Mouse (Mus musculus): ENCODE measurements around the gene Rbms2. TPM values are rescaled to one million over a fixed set of nuclear protein-coding genes. Genes with fewer than 3 reads are reported as not detected.
"Not testable (repeated sequence)": the region's sequence is repeated elsewhere in the genome, so short reads cannot be mapped to it uniquely, and the experiment has no call there.

Gene Rbms2
- total RNA-seq, 2 experiments from 2014 or later, result 0.51 to 5.0 TPM

DNA sequence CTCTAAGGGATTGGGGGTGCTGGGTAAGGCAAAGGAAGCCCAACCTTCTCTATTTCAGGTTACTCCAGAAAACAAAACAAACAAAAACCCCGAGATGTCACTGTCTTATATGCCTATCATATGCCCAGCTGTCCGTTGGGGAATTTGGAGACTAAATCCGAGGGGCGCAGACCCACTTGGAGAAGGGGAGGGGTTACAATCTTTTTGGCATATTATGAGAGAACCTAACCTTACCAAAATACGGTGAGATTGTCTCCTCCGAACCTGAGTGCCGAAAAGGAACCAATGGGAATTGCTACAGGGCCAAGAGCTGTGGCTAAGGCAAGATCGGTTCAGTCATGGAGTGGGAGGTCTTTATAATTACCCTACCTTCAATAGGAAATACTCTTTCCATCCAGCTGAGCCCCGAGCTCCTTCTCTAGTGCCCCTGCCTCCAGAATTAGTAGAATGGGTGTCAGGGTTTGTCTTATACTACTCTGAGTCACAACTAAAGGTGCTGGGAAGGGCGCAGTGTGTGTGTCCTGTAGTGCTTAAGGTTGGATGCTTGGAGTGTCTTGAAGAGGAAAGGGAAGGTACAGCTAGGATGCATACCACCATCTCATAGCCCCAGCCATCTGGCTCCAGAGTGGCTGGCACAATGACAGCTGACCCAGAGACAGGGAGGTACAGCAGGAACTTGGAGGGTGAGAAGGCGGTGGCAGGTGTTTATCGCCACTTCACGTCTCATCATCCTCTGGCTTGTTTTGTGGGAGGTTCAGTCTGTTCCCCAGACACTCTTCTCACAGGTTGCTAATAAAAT is 86.4 kb downstream of the Rbms2 start:
- peak; percentile 53 for ATAC-seq (replicated peaks; ENCODE audit: low FRiP score, poor library complexity, severe bottlenecking)

DNA sequence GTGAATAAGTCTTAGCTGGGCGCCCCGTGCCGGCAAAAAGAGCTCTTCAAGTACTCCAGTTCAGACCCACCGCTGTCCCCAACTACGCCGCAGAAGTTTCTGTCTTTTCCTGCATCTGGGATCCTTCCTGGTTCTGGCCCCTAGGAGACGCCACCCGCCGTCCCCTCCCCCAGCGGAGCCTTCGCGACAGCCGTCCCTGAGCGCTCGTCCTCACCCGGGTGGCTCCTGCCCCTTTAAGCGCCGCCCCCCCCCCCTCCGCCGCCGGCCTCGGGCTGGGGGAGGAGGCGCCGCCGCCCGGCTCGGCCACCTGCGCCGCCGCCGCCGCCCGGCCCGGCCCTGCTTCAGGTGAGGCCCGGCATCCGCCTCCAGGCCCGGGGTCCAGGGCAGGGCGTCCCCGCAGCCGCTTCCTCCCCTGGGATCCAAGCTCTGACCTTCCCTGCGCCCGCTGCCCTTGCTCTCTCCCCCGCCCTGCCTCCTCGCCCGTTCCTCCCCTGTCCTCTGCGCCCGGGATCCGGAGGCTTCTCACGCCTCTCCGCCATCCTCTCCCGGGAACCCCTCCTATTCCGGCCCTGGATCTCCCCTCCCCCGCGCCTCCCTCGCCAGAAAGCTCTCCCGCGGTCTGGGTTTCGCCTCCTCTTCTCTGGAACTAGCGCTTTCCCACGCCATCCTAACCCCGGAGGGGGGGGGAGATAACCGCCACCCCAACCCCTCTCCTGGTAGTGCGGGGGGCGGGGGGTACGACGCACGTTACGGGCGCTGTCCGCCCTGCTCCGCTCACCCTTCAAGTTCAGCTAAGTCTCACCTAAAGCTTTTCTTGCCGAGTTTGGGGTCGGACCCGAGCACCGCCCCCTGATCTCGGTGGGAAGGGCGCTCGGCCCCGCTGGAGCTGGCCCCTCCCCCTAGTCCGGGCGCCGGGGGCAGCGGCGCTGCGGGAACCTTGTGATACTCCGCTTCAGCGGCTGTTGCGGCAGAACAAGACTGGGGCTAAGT is 87.3 kb downstream of the Rbms2 start:
- ATAC-seq (replicated peaks; ENCODE audit: low FRiP score, poor library complexity, severe bottlenecking), result peak; percentile 31

DNA sequence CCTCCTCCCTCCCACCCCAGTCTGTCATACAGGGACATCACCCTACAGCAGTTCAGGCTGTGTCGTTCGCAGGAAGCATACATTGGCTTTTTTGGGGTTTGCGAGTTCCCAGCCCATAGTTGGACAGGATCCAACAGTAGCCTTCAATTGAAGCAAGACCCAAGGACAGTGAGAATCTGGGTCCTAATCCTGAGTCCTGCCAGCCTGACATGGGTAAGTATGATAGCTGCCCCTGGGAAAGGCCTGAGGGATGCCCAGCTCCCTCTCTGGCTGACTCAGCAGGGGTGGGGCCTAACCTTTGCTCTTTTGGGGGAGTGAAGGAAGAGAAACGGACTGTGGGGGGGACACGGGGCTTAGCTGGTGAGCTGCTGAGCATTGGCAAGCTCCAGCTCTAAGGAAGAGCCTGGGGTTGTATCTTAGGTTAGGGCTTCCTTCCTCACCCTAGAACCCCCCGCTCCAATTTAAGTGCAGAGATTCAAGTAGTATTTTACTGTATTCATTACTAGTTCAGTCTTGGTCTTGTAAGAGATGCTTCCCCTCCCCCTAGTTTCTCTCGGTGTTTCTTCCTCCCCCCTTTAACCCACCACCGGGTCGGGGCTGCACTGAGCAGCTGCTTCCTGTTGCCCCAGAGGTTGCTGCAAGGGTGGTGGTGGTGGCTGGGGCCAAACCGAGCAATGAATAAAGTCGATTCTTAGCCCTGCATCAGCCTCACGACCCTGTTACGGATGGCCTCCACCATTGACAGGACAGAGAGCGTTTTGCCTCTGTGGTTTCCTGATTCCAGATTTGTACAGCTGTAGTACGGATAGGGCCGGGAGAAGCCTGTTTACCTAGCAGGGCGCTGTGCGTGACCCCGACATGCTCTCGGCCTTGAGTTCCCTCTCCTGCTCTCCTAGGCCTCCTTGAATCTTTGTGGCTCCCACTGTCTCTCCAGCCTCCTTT is 88.3 kb downstream of the Rbms2 start, which contains the start of gene Baz2a:
Gene Baz2a, plus strand, starts transcription at position 14 of the 942 bp plus-strand sequence.
- peak; percentile 59 for ATAC-seq (replicated peaks; ENCODE audit: low FRiP score, poor library complexity, severe bottlenecking)

DNA sequence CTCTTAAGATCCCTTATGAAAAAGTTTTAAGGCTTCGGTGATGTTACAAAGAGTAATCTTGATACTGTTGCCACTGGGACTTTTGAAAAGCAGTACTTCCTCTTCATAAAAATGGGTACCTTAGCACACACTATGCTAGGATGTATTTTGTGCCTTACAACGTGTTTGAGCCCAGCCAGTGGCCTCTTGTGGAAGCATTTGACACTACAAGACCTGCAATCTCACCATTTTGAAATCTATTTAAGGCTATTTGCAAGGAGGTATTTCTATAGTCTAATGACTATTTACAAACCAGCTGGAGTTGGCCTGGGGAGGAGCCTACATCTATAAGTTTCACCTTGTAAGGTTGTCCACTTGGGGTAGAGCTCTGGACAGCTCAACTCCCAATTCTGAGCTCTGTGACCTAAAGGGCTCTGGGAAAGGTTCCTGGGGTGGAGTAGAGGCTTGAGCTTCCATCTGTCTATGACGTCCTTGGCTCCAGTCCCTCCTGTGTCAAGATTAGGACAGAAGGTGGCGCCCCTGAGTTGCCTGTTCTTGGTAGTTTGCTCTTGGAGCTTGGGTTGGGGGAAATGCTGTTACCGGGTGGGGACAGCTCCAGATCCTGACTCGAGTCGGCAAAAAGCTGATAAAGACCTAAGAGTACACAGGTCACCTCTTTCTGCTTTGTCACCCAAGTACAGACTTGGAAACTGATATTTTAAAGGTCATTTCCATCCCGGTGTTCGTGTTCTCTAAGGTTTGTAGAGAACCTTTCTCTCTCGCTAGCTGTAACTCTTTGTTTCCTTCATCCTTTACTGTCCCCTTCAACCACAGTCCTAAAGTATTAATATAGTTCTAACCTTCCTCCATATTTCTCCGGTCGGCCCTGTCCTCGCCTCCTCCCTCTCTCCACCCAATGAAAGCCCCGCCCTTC is 89.2 kb downstream of the Rbms2 start:
- ATAC-seq (replicated peaks; ENCODE audit: low FRiP score, poor library complexity, severe bottlenecking), result peak; percentile 51

DNA sequence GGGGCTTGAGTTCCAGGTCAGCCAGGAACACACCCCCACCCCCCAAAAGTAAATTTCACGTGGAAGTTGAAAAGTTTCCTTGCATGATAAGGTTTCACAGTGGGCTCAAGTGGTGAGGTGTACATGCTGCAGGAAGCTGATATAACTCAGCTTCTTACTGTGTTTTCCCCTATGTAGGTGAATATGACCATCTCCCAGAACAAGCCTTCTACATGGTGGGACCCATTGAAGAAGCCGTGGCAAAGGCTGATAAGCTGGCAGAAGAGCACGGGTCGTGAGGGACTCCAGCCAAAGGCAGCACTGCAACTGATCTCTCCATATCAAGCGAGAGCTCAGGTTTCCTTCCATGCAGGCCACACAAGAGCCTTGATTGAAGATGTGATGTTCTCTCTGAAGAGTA is 90.3 kb downstream of the Rbms2 start:
- no peak for ATAC-seq (replicated peaks; ENCODE audit: low FRiP score, poor library complexity, severe bottlenecking)

DNA sequence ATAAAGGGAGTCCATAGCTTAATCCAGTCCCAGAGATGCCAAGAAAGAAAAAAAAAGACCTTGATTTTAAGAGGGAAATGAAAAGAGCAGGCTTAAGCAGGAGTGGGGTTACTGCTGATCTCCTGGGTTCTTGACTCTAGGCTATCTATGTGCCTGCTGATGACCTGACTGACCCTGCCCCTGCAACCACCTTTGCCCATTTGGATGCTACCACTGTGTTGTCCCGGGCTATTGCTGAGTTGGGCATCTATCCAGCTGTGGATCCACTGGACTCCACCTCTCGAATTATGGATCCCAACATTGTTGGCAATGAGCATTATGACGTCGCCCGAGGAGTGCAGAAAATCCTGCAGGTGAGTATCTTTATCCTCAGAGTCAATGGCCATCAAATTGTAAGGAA is 91.9 kb downstream of the Rbms2 start:
- ATAC-seq (replicated peaks; ENCODE audit: low FRiP score, poor library complexity, severe bottlenecking), result no peak

DNA sequence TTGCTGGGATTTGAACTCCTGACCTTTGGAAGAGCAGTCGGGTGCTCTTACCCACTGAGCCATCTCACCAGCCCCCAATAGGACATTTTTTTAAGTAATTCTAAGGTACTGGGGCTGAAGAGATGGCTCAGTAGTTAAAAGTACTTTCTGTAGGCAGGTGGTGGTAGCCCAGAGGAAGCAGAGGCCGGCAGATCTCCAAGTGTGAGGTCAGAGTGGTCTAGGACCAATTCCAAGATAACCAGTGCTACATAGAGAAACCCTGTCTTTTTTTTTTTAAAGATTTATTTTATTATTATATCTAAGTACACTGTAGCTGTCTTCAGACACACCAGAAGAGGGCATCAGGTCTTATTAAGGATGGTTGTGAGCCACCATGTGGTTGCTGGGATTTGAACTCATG is 92.9 kb downstream of the Rbms2 start:
- ATAC-seq (replicated peaks; ENCODE audit: low FRiP score, poor library complexity, severe bottlenecking), result not testable (repeated sequence)

DNA sequence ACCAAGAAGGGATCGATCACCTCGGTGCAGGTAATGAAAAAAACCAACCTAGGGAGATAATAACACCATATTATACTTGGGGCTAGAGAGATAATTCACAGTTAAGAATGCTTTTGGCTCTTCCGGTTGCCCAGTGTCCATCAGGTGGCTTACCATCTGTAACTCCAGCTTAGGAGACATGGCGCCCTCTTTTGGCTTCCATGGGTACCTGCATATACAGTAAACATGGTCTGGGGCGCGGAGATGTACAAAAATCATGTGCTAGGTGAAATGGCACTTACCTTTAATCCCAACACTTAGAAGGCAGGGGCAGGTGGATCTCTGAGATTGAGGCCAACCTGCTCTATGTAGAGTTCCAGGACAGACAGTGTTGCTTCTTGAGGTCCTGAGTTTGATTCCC is 93.7 kb downstream of the Rbms2 start:
- ATAC-seq (replicated peaks; ENCODE audit: low FRiP score, poor library complexity, severe bottlenecking), result no peak

DNA sequence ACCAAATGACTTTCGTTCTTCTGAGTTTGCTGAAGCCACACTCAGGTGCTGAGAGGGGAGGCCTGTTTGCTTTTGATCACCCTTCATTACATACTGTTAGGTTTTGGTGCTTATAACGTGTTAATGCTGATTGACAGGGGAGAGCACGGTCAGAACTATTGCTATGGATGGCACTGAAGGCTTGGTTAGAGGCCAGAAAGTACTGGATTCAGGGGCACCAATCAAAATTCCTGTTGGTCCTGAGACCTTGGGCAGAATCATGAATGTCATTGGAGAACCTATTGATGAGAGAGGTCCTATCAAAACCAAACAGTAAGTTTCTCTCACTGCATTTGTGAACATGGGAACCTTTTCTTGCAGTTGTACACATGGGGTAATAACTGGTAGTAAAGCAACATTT is 95.9 kb downstream of the Rbms2 start:
- ATAC-seq (replicated peaks; ENCODE audit: low FRiP score, poor library complexity, severe bottlenecking), result peak; percentile 4; the same call in 1 of the 2 replicates

DNA sequence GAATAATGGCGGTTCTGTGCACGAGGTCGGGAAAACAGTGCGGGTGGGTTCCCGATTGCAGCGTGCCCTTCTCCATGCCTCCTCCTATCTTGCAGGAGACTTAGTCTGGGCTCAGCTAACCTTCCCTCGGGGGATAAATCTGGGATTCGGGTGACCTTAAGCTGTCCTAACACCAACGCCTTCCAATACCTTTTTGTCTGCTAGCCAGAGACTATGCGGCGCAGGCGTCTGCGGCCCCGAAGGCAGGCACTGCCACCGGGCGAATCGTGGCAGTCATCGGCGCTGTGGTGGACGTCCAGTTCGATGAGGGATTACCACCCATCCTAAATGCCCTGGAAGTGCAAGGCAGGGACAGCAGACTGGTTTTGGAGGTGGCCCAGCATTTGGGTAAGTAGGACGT is 96.4 kb downstream of the Rbms2 start:
- ATAC-seq (replicated peaks; ENCODE audit: low FRiP score, poor library complexity, severe bottlenecking), result peak; percentile 19

DNA sequence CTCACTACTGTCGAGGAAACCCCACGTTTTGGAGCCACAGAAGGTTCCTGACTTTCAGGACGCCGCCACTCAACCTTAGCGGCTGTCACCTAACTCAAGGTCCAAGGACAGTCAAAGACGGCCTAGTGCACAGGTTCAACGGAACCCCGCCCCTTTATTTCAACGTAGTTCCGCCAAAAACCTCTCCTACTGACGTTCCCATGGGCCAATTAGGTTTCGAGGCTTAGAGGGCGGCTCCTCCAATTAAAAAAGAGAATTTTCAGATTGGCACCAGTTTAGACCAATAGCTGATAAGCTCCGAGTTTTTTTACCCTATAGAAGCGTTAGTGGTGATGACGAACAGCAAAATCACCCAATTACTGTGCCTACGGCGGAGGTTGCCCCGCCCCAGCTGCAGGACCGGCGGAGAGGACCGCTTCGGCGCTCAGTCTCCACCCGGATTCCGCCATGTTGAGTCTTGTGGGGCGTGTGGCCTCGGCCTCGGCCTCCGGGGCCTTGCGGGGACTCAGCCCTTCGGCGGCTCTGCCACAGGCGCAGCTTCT is 97.1 kb downstream of the Rbms2 start, which contains the start of gene Atp5b:
Gene Atp5b, plus strand, starts transcription at position 394 of the 542 bp plus-strand sequence.
- ATAC-seq (replicated peaks; ENCODE audit: low FRiP score, poor library complexity, severe bottlenecking), result peak; percentile 92

DNA sequence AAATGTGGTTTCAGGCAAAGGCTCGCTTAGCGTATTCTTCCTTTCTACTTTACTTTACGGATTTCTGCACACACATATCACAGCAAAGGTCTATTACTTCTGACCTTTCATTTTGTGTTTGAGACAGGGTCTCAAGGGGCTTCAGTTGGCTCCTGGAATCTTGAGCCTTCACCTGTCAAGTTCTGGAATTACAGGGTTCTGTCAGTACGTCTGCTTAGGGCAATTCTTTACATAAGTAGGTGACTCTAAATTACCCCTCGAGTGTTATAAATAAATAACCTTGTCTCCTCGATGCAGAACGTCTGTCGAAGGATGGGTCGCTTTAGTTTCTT is 97.7 kb downstream of the Rbms2 start:
- no peak for ATAC-seq (replicated peaks; ENCODE audit: low FRiP score, poor library complexity, severe bottlenecking)

DNA sequence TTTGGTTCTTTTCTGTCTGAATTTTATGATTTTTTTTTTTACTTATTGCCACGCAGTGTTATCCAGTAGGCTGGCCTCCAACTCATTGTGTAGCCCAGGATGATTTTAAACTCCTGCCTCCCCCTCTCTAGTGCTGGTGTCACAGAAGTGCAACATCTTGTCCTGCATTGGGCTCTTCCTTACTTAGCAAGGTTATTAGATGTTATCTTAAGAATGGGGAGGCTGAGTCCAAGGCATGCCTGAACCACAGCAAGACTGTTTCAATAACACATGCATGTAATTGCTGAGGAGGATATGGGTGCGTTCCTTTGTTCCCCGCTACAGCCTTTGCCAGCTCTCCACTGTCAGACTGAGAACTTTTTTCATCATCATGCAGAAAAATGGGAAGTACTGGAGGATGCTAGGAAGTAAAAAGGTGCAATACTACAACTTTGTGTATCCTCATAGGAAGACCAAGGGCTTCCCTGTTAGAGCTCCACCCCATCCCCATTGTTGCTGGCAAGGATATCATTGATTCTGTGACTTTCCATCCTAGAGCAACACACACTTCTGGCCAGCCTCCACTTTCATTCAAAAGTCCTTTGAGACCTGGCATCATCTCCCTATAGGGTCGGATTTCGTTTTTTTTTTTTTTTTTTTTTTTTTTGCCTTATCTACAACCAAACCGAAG is 98.2 kb downstream of the Rbms2 start:
- no peak for ATAC-seq (replicated peaks; ENCODE audit: low FRiP score, poor library complexity, severe bottlenecking)

Other genes with a start within 250 kb of the Rbms2 start
- gene Hsd17b6, start 172.7 kb downstream of the Rbms2 start, total RNA-seq (2015; ENCODE audit: low replicate concordance), result not detected in 2 replicates
- not detected in 2 replicates for gene Hsd17b6, start 172.7 kb downstream of the Rbms2 start, total RNA-seq (2017; ENCODE audit: low replicate concordance)
- 37.6 and 56.5 TPM in 2 replicates for gene Prim1, start 165.1 kb downstream of the Rbms2 start, total RNA-seq (2015; ENCODE audit: low replicate concordance)
- 44.7 and 56.1 TPM in 2 replicates for gene Prim1, start 165.1 kb downstream of the Rbms2 start, total RNA-seq (2017; ENCODE audit: low replicate concordance)
- 219 and 262 TPM in 2 replicates for gene Naca, start 144.7 kb downstream of the Rbms2 start, total RNA-seq (2015; ENCODE audit: low replicate concordance)
- 350 and 361 TPM in 2 replicates for gene Naca, start 144.7 kb downstream of the Rbms2 start, total RNA-seq (2017; ENCODE audit: low replicate concordance)
- gene Ptges3, start 121.3 kb downstream of the Rbms2 start, total RNA-seq (2015; ENCODE audit: low replicate concordance), result 44.0 and 46.6 TPM in 2 replicates
- gene Ptges3, start 121.3 kb downstream of the Rbms2 start, total RNA-seq (2017; ENCODE audit: low replicate concordance), result 65.1 and 65.8 TPM in 2 replicates
- gene Atp5b, start 97.0 kb downstream of the Rbms2 start, total RNA-seq (2015; ENCODE audit: low replicate concordance), result 477 and 544 TPM in 2 replicates
- 410 and 537 TPM in 2 replicates for gene Atp5b, start 97.0 kb downstream of the Rbms2 start, total RNA-seq (2017; ENCODE audit: low replicate concordance)
- 80.3 and 86.5 TPM in 2 replicates for gene Baz2a, start 88.7 kb downstream of the Rbms2 start, total RNA-seq (2015; ENCODE audit: low replicate concordance)
- gene Baz2a, start 88.7 kb downstream of the Rbms2 start, total RNA-seq (2017; ENCODE audit: low replicate concordance), result 71.0 and 73.5 TPM in 2 replicates
- gene Gls2, start 14.2 kb upstream of the Rbms2 start, total RNA-seq (2015; ENCODE audit: low replicate concordance), result 3.8 TPM in 2 replicates
- gene Gls2, start 14.2 kb upstream of the Rbms2 start, total RNA-seq (2017; ENCODE audit: low replicate concordance), result 0.60 and 0.84 TPM in 2 replicates
- 6.3 and 6.7 TPM in 2 replicates for gene Spryd4, start 31.5 kb upstream of the Rbms2 start, total RNA-seq (2015; ENCODE audit: low replicate concordance)
- gene Spryd4, start 31.5 kb upstream of the Rbms2 start, total RNA-seq (2017; ENCODE audit: low replicate concordance), result 1.4 and 3.1 TPM in 2 replicates
- gene Mip, start 45.5 kb upstream of the Rbms2 start, total RNA-seq (2015; ENCODE audit: low replicate concordance), result not detected in 2 replicates
- 0.84 and 0.85 TPM in 2 replicates for gene Mip, start 45.5 kb upstream of the Rbms2 start, total RNA-seq (2017; ENCODE audit: low replicate concordance)
- 4.0 and 6.3 TPM in 2 replicates for gene Timeless, start 51.8 kb upstream of the Rbms2 start, total RNA-seq (2015; ENCODE audit: low replicate concordance)
- 39.4 and 44.5 TPM in 2 replicates for gene Timeless, start 51.8 kb upstream of the Rbms2 start, total RNA-seq (2017; ENCODE audit: low replicate concordance)
- gene Apon, start 73.8 kb upstream of the Rbms2 start, total RNA-seq (2015; ENCODE audit: low replicate concordance), result 1.7 TPM in 1 of 2 replicates, not detected in the other
- 1.5 TPM in 1 of 2 replicates, not detected in the other for gene Apon, start 73.8 kb upstream of the Rbms2 start, total RNA-seq (2017; ENCODE audit: low replicate concordance)
- gene Apof, start 88.4 kb upstream of the Rbms2 start, total RNA-seq (2015; ENCODE audit: low replicate concordance), result not detected in 2 replicates
- not detected in 2 replicates for gene Apof, start 88.4 kb upstream of the Rbms2 start, total RNA-seq (2017; ENCODE audit: low replicate concordance)
- 14.8 and 25.1 TPM in 2 replicates for gene Stat2, start 90.3 kb upstream of the Rbms2 start, total RNA-seq (2015; ENCODE audit: low replicate concordance)
- 16.0 and 25.2 TPM in 2 replicates for gene Stat2, start 90.3 kb upstream of the Rbms2 start, total RNA-seq (2017; ENCODE audit: low replicate concordance)
- gene Il23a, start 118.5 kb upstream of the Rbms2 start, total RNA-seq (2015; ENCODE audit: low replicate concordance), result not detected in 2 replicates
- gene Il23a, start 118.5 kb upstream of the Rbms2 start, total RNA-seq (2017; ENCODE audit: low replicate concordance), result not detected in 2 replicates
- gene Pan2, start 123.0 kb upstream of the Rbms2 start, total RNA-seq (2015; ENCODE audit: low replicate concordance), result 7.9 and 8.8 TPM in 2 replicates
- 7.5 and 8.9 TPM in 2 replicates for gene Pan2, start 123.0 kb upstream of the Rbms2 start, total RNA-seq (2017; ENCODE audit: low replicate concordance)
- gene Cnpy2, start 142.2 kb upstream of the Rbms2 start, total RNA-seq (2015; ENCODE audit: low replicate concordance), result 30.7 and 48.6 TPM in 2 replicates
- gene Cnpy2, start 142.2 kb upstream of the Rbms2 start, total RNA-seq (2017; ENCODE audit: low replicate concordance), result 15.5 and 38.3 TPM in 2 replicates
- 60.5 and 67.5 TPM in 2 replicates for gene Cs, start 157.4 kb upstream of the Rbms2 start, total RNA-seq (2015; ENCODE audit: low replicate concordance)
- gene Cs, start 157.4 kb upstream of the Rbms2 start, total RNA-seq (2017; ENCODE audit: low replicate concordance), result 26.2 and 30.6 TPM in 2 replicates
- 1.9 and 5.6 TPM in 2 replicates for gene Coq10a, start 188.7 kb upstream of the Rbms2 start, total RNA-seq (2015; ENCODE audit: low replicate concordance)
- 2.8 and 3.2 TPM in 2 replicates for gene Coq10a, start 188.7 kb upstream of the Rbms2 start, total RNA-seq (2017; ENCODE audit: low replicate concordance)
- 7.7 and 30.0 TPM in 2 replicates for gene Ankrd52, start 196.8 kb upstream of the Rbms2 start, total RNA-seq (2015; ENCODE audit: low replicate concordance)
- gene Ankrd52, start 196.8 kb upstream of the Rbms2 start, total RNA-seq (2017; ENCODE audit: low replicate concordance), result 2.9 and 3.5 TPM in 2 replicates
- gene Slc39a5, start 220.9 kb upstream of the Rbms2 start, total RNA-seq (2015; ENCODE audit: low replicate concordance), result not detected in 2 replicates
- not detected in 2 replicates for gene Slc39a5, start 220.9 kb upstream of the Rbms2 start, total RNA-seq (2017; ENCODE audit: low replicate concordance)
- gene Nabp2, start 231.2 kb upstream of the Rbms2 start, total RNA-seq (2015; ENCODE audit: low replicate concordance), result 11.1 and 20.1 TPM in 2 replicates
- 7.4 and 15.2 TPM in 2 replicates for gene Nabp2, start 231.2 kb upstream of the Rbms2 start, total RNA-seq (2017; ENCODE audit: low replicate concordance)
- 2.9 and 4.6 TPM in 2 replicates for gene Rnf41, start 231.4 kb upstream of the Rbms2 start, total RNA-seq (2015; ENCODE audit: low replicate concordance)
- gene Rnf41, start 231.4 kb upstream of the Rbms2 start, total RNA-seq (2017; ENCODE audit: low replicate concordance), result 2.9 and 3.3 TPM in 2 replicates